Mouse (Mus musculus) frontal cortex, postnatal 10 days (tissue): ENCODE results near the gene Atg4d.
"Not testable (repeated sequence)": the region's sequence is repeated elsewhere in the genome, so short reads cannot be mapped to it uniquely, and the experiment has no call there.

Source experiments
- DNase-seq, 2 experiments: peaks; one replicate each; pipeline ENCODE4 v3.0.0; 2022; ENCODE audit warnings: low spot score in 2 of 2, mixed read lengths in 1 of 2

Gene Atg4d

GRCm38 (mm10) chr9:21312134-21312533, 47.0 kb downstream of the Atg4d start, which contains the start of gene Ap1m2:
Gene Ap1m2 (minus strand): TSS chr9:21312337.
- DNase-seq = no peak

- peak; percentile 48 to 69 for DNase-seq
Measured at GRCm38 (mm10) chr9:21313394-21313793, 48.3 kb downstream of the Atg4d start.

GRCm38 (mm10) chr9:21314367-21315140, 49.5 kb downstream of the Atg4d start:
- DNase-seq = no peak

- no peak for DNase-seq
Measured at GRCm38 (mm10) chr9:21315421-21315820, 50.3 kb downstream of the Atg4d start.

GRCm38 (mm10) chr9:21316696-21317095, 51.6 kb downstream of the Atg4d start:
- no peak for DNase-seq

- no peak for DNase-seq
Measured at GRCm38 (mm10) chr9:21318792-21319191, 53.7 kb downstream of the Atg4d start.

GRCm38 (mm10) chr9:21319503-21319902, 54.4 kb downstream of the Atg4d start:
- DNase-seq = no peak

- no peak for DNase-seq
Measured at GRCm38 (mm10) chr9:21320280-21320618, 55.2 kb downstream of the Atg4d start.

GRCm38 (mm10) chr9:21320619-21321512, 55.8 kb downstream of the Atg4d start, which contains the start of gene Slc44a2:
Gene Slc44a2 (plus strand): TSS chr9:21320698.
- DNase-seq = peak; percentile 39 to 78

GRCm38 (mm10) chr9:21321513-21321835, 56.4 kb downstream of the Atg4d start:
- peak in 1 of 2 experiments; percentile 39 for DNase-seq

GRCm38 (mm10) chr9:21322211-21322916, 57.3 kb downstream of the Atg4d start:
- DNase-seq = no peak

GRCm38 (mm10) chr9:21322917-21323297, 57.8 kb downstream of the Atg4d start:
- not testable (repeated sequence) for DNase-seq

- DNase-seq = no peak
Measured at GRCm38 (mm10) chr9:21324269-21324668, 59.2 kb downstream of the Atg4d start.
